Mouse (Mus musculus) neural tube, embryonic 12.5 days (tissue): ENCODE measurements around the gene Agpat1. TPM values are rescaled to one million over a fixed set of nuclear protein-coding genes. Genes with fewer than 3 reads are reported as not detected.

Experiments used
- ATAC-seq: fragments of 200-750 bp; cut with Nextera tagmentation; 2 replicates; pipeline ENCODE4 v1.8.0; 2017; ENCODE audit warnings: low read depth, mild to moderate bottlenecking, moderate TSS enrichment, moderate library complexity; ENCODE audit not compliant: low FRiP score
- H3K27ac ChIP-seq: fragments of 300-500 bp; sonication (generic); 2 replicates; pipeline ENCODE4 v1.5.1; 2016
- H3K27me3 ChIP-seq: fragments of 300-500 bp; sonication (generic); replicated peaks from 2 replicates; pipeline ENCODE4 v1.6.1; 2016; ENCODE audit warnings: mild to moderate bottlenecking
- H3K36me3 ChIP-seq: fragments of 300-500 bp; sonication (generic); 2 replicates; pipeline ENCODE4 v1.6.1; 2016; ENCODE audit warnings: mild to moderate bottlenecking
- H3K4me1 ChIP-seq: fragments of 300-500 bp; sonication (generic); 2 replicates; pipeline ENCODE4 v1.6.1; 2016
- H3K4me2 ChIP-seq: fragments of 300-500 bp; sonication (generic); replicated peaks from 2 replicates; pipeline ENCODE4 v1.6.1; 2016; ENCODE audit warnings: mild to moderate bottlenecking
- H3K4me3 ChIP-seq: fragments of 300-500 bp; sonication (generic); 2 replicates; pipeline ENCODE4 v1.5.1; 2016
- H3K9ac ChIP-seq: fragments of 300-500 bp; sonication (generic); 2 replicates; pipeline ENCODE4 v1.6.1; 2016; ENCODE audit warnings: mild to moderate bottlenecking
- H3K9me3 ChIP-seq: fragments of 300-500 bp; sonication (generic); 2 replicates; pipeline ENCODE4 v1.6.1; 2016; ENCODE audit warnings: mild to moderate bottlenecking
- WGBS: fragments of 180-500 bp; shearing (Covaris S2); methylation state at CpG from one replicate; pipeline ENCODE4 v1.1.7; 2016; 5-methylcytosine and 5-hydroxymethylcytosine counted together
- polyA plus RNA-seq: library from polyadenylated mRNA; unstranded; fragments of >200 nt; fragmentation: Nextera tagmentation; extraction: Ambion mirVana; gene quantifications from 2 replicates; pipeline ENCODE4 v1.2.1, GENCODE M21; 2016

Gene Agpat1
- polyA plus RNA-seq, 1 experiment from 2014 or later: 81.1 TPM

- Histone ChIP-seq H3K9ac (no peak overlapping the region), H3K9me3 (no peaks in the 10 kb centered on the region), H3K27me3 (no peaks in the 10 kb centered on the region), H3K36me3 (peaks cover 5% of the 10 kb centered on the region; the same call in 1 of the 2 replicates), H3K27ac (no peak overlapping the region), H3K4me2 (no peak overlapping the region), H3K4me1 (peaks cover 34% of the 10 kb centered on the region), H3K4me3 (no peak overlapping the region)
- no peak for ATAC-seq
- WGBS: 88% methylated on average over 10 of the region's 10 CpGs
Measured at GRCm38 (mm10) chr17:34643944-34644343, 39.9 kb downstream of the Agpat1 start.

- Histone ChIP-seq H3K9ac (peak within 1 kb of the TSS; percentile 51), H3K4me3 (peak within 1 kb of the TSS; percentile 45), H3K4me2 (peak within 1 kb of the TSS; percentile 76), H3K36me3 (peaks cover 12% of the 10 kb centered on the region), H3K27me3 (no peaks in the 10 kb centered on the region), H3K4me1 (peaks cover 34% of the 10 kb centered on the region), H3K9me3 (no peaks in the 10 kb centered on the region), H3K27ac (no peak within 1 kb of the TSS)
- WGBS: under 1% methylated on average over 16 of the region's 16 CpGs
- ATAC-seq: peak; percentile 70
Measured at GRCm38 (mm10) chr17:34644608-34645007, 40.5 kb downstream of the Agpat1 start, which contains the start of gene Fkbpl. Gene Fkbpl (plus strand): TSS chr17:34644764.

- H3K27me3 ChIP-seq: no peaks in the 10 kb centered on the region
- H3K4me2 ChIP-seq: peak overlapping the region; percentile 76
- H3K36me3 ChIP-seq: peaks cover 19% of the 10 kb centered on the region
- peak overlapping the region; percentile 51 for H3K9ac ChIP-seq
- H3K27ac ChIP-seq: no peak overlapping the region
- no peaks in the 10 kb centered on the region for H3K9me3 ChIP-seq
- peaks cover 34% of the 10 kb centered on the region for H3K4me1 ChIP-seq
- ATAC-seq: no peak
- WGBS: 53% methylated on average over 10 of the region's 10 CpGs
- H3K4me3 ChIP-seq: peak overlapping the region; percentile 45
Measured at GRCm38 (mm10) chr17:34645256-34645829, 41.3 kb downstream of the Agpat1 start.

GRCm38 (mm10) chr17:34645831-34646511, 41.9 kb downstream of the Agpat1 start:
- Histone ChIP-seq H3K36me3 (peaks cover 26% of the 10 kb centered on the region), H3K9me3 (no peaks in the 10 kb centered on the region), H3K4me3 (no peak overlapping the region), H3K27me3 (no peaks in the 10 kb centered on the region), H3K4me2 (peak overlapping the region; percentile 76), H3K4me1 (peaks cover 30% of the 10 kb centered on the region), H3K9ac (no peak overlapping the region), H3K27ac (no peak overlapping the region)
- no peak for ATAC-seq
- 91% methylated on average over 30 of the region's 30 CpGs for WGBS

GRCm38 (mm10) chr17:34646906-34647787, 43.1 kb downstream of the Agpat1 start, which contains the start of gene Atf6b:
Gene Atf6b (plus strand): TSS chr17:34647146.
- peak within 1 kb of the TSS; percentile 85 for H3K4me3 ChIP-seq
- H3K27me3 ChIP-seq: no peaks in the 10 kb centered on the region
- peaks cover 37% of the 10 kb centered on the region for H3K36me3 ChIP-seq
- under 1% methylated on average over 66 of the region's 66 CpGs for WGBS
- H3K4me2 ChIP-seq: peak within 1 kb of the TSS; percentile 82
- peak within 1 kb of the TSS; percentile 28; the same call in 1 of the 2 replicates for H3K27ac ChIP-seq
- H3K4me1 ChIP-seq: peaks cover 25% of the 10 kb centered on the region
- ATAC-seq: peak; percentile 96
- no peaks in the 10 kb centered on the region for H3K9me3 ChIP-seq
- peak within 1 kb of the TSS; percentile 76 for H3K9ac ChIP-seq

GRCm38 (mm10) chr17:34648141-34648890, 44.3 kb downstream of the Agpat1 start:
- peak overlapping the region; percentile 82 for H3K4me2 ChIP-seq
- no peaks in the 10 kb centered on the region for H3K9me3 ChIP-seq
- WGBS: 87% methylated on average over 16 of the region's 16 CpGs
- peaks cover 25% of the 10 kb centered on the region for H3K4me1 ChIP-seq
- peaks cover 49% of the 10 kb centered on the region for H3K36me3 ChIP-seq
- no peaks in the 10 kb centered on the region for H3K27me3 ChIP-seq
- ATAC-seq: no peak
- H3K27ac ChIP-seq: no peak overlapping the region
- peak overlapping the region; percentile 85; the same call in 1 of the 2 replicates for H3K4me3 ChIP-seq
- 0 out of 2 replicates have a peak overlapping the region, but pooled peaks have one; percentile 9 for H3K9ac ChIP-seq

GRCm38 (mm10) chr17:34649106-34649864, 45.2 kb downstream of the Agpat1 start:
- no peaks in the 10 kb centered on the region for H3K27me3 ChIP-seq
- no peak overlapping the region for H3K9ac ChIP-seq
- H3K27ac ChIP-seq: no peak overlapping the region
- no peaks in the 10 kb centered on the region for H3K9me3 ChIP-seq
- WGBS: 89% methylated on average over 18 of the region's 18 CpGs
- H3K4me2 ChIP-seq: no peak overlapping the region
- H3K4me3 ChIP-seq: no peak overlapping the region
- H3K36me3 ChIP-seq: peaks cover 58% of the 10 kb centered on the region
- H3K4me1 ChIP-seq: peaks cover 25% of the 10 kb centered on the region
- ATAC-seq: no peak

GRCm38 (mm10) chr17:34650781-34651180, 46.7 kb downstream of the Agpat1 start:
- peaks cover 16% of the 10 kb centered on the region for H3K4me1 ChIP-seq
- H3K27ac ChIP-seq: no peak overlapping the region
- no peaks in the 10 kb centered on the region for H3K9me3 ChIP-seq
- no peak overlapping the region for H3K9ac ChIP-seq
- H3K36me3 ChIP-seq: peaks cover 70% of the 10 kb centered on the region
- 91% methylated on average over 14 of the region's 14 CpGs for WGBS
- no peak for ATAC-seq
- H3K4me2 ChIP-seq: no peak overlapping the region
- H3K27me3 ChIP-seq: no peaks in the 10 kb centered on the region
- no peak overlapping the region for H3K4me3 ChIP-seq

- Histone ChIP-seq H3K4me3 (no peak overlapping the region), H3K9ac (no peak overlapping the region), H3K36me3 (peaks cover 70% of the 10 kb centered on the region), H3K27ac (no peak overlapping the region), H3K27me3 (no peaks in the 10 kb centered on the region), H3K9me3 (no peaks in the 10 kb centered on the region), H3K4me1 (peaks cover 10% of the 10 kb centered on the region), H3K4me2 (no peak overlapping the region)
- WGBS: 50% methylated on average over 19 of the region's 19 CpGs
- no peak for ATAC-seq
Measured at GRCm38 (mm10) chr17:34651507-34652221, 47.6 kb downstream of the Agpat1 start.

- no peak overlapping the region for H3K4me3 ChIP-seq
- no peaks in the 10 kb centered on the region for H3K9me3 ChIP-seq
- H3K9ac ChIP-seq: no peak overlapping the region
- peaks cover 70% of the 10 kb centered on the region for H3K36me3 ChIP-seq
- H3K4me1 ChIP-seq: peaks cover 10% of the 10 kb centered on the region
- H3K27me3 ChIP-seq: no peaks in the 10 kb centered on the region
- 91% methylated on average over 10 of the region's 10 CpGs for WGBS
- no peak overlapping the region for H3K27ac ChIP-seq
- no peak overlapping the region for H3K4me2 ChIP-seq
- ATAC-seq: no peak
Measured at GRCm38 (mm10) chr17:34652546-34652945, 48.5 kb downstream of the Agpat1 start.
